Mouse (Mus musculus): ENCODE data around the gene Il3ra.

DNA sequence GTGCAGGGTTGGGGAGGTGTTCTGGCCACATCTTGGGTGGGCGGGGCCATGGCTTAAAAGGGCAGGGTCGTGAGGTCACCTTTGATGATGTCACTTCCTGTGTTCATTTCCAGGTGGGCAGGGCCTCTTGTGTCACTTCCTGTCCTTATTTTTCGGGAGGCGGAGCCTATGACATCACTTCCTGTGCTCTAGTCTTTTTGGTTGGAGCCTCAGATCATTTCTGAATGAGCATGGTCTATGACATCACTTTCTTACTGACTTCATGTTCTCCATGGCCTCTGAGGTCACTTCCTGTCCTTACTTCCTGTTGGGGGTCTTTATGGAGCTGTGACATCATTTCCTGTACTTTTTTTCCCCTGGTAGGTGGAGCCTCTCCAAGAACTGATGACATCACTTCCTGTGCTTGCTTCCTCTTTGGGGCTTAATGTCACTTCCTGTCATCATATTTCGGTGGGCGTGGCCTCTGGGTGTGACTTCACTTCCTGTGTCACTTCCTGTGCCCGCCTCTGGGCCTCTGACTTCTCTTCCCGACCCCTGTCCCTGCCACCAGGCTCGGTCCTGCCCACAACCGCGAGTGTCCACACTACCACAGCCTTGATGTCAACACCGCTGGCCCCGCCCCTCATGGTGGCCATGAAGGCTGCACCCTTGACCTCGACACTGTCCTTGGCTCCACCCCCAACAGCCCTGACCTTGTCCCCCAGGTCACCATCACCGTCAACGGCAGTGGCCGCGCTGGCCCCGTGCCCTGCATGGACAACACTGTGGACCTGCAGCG is 3.6 kb downstream of the Il3ra start:
- TF ChIP-seq CTCF (IDR thresholded peaks at IDR 0.05; ENCODE audit: borderline replicate concordance, control insufficient read depth, extremely low read depth, insufficient read depth, low read length, poor library complexity), result no peak
- TF ChIP-seq POLR2A (IDR thresholded peaks at IDR 0.05; ENCODE audit: control insufficient read depth, extremely low read depth, insufficient read depth, low read length, poor library complexity), result no peak

Measured in thymus, adult 2 months (tissue).